Mouse (Mus musculus) G1E (cell line): Measurements from ENCODE around the gene Arl10.

Experiments
- CTCF ChIP-seq: IDR thresholded peaks from 2 replicates; pipeline ENCODE4 v1.5.1; 2012; ENCODE audit warnings: low read depth, low read length, inconsistent platforms, mixed read lengths
- GATA1 ChIP-seq: IDR thresholded peaks from 2 replicates; pipeline ENCODE4 v1.6.1; 2012; ENCODE audit warnings: borderline replicate concordance, low read length, inconsistent platforms, mixed read lengths
- GATA2 ChIP-seq: IDR thresholded peaks from 2 replicates; pipeline ENCODE4 v1.6.1; 2012; ENCODE audit warnings: low read depth, low read length, inconsistent platforms, borderline replicate concordance
- POLR2AphosphoS5 ChIP-seq: IDR thresholded peaks from 2 replicates; pipeline ENCODE4 v1.6.1; 2012; ENCODE audit warnings: low read depth, low read length, inconsistent platforms; ENCODE audit not compliant: insufficient replicate concordance
- TAL1 ChIP-seq: conservative IDR thresholded peaks from 2 replicates; pipeline ENCODE4 v1.6.1; 2012; ENCODE audit warnings: low read depth, low read length, inconsistent platforms, mixed read lengths

DNA sequence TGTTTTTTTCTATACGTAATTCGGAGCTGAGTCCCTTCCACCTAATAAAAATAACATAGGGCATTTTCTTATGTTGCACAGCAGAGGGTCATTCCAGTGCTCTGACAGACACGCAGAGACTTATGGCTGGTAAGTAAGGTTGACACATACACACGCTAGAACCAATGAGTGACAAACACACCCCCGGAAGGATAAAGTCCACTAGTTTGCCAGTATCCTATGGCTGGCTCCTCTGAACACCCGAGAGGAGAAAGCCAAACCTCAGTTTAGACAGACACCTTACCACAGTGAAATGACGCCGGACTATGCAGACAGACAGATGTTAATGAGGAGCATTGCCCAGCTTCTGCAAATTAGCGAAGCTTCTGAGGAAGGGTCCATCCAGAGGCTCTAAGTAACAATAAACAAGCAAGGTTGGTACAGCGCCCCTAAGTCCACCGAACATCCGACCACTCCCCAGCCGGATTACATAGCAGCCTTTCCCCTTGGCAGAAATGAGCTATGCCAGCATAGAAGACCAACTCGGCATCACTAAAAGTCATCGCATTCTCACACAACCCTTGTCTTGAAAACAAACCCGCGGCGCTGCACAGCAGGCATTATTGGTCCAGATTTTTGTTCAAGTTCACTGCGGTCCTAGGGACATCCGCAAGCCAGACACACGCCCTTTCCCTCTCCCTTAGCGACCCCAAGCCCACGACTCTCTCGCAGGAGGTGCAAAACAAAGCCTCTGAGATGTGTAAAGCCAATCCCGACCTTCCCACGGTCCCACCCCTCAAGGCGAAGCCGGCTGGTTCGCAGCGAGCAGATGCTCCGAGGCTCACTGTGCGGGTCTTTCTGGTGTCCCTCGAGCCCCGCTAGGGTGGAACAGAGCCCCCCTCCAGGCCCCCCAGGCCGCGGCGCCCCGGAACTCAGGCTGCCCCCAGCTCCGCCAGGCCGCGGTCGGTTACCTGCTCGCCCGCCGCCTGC lies 10.3 kb upstream of the Arl10 start:
- TF ChIP-seq GATA1 (no peak), CTCF (no peak), TAL1 (no peak), POLR2AphosphoS5 (no peak), GATA2 (no peak)
